Mouse (Mus musculus): ENCODE measurements at regions not wholly inside any gene's neighbourhood (a gene's known extent, or its start where the extent isn't known, plus 50 kb on each side); places are given as distances from the start of the nearest gene placed in this dataset.

DNA sequence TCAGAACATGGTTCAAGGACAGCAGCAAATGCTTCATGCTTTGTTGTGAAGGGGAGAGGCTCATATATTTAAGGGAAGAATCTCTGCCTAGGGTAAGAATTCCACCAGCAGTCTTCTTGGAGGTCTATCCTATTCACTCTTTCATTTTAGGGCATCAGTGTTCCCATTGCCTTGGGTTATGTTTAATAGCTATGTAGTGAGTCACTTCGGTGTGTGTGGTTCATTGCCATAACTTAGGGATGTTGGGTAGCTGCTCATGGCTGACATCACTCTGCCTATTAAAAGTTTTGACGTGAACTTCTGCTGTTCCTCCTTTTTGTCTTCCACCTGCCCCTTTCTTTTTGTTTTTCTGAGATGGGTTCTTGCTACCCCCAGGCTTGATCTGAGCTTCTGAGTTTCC, 192.9 kb downstream of the Osr1 start:
- Histone ChIP-seq H3K4me1 (ENCODE audit: insufficient read depth, low read length) (no peaks in the 10 kb centered on the region), H3K9me3 (ENCODE audit: low read length) (no peaks in the 10 kb centered on the region), H3K27ac (no peak overlapping the region), H3K36me3 (ENCODE audit: insufficient read depth, low read length) (no peaks in the 10 kb centered on the region), H3K9ac (replicated peaks; ENCODE audit: low read length) (no peak overlapping the region), H3K4me3 (ENCODE audit: low read length) (no peak overlapping the region), H3K4me2 (ENCODE audit: low read depth, low read length) (no peak overlapping the region), H3K27me3 (ENCODE audit: insufficient read depth, low read length) (no peaks in the 10 kb centered on the region)
- ATAC-seq (no peak), DNase-seq (ENCODE audit: low spot score) (no peak)
- no peak for TF ChIP-seq CTCF (IDR thresholded peaks at IDR 0.05; ENCODE audit: low read depth)
- WGBS: 100% methylated on average over 2 of the region's 2 CpGs

DNA sequence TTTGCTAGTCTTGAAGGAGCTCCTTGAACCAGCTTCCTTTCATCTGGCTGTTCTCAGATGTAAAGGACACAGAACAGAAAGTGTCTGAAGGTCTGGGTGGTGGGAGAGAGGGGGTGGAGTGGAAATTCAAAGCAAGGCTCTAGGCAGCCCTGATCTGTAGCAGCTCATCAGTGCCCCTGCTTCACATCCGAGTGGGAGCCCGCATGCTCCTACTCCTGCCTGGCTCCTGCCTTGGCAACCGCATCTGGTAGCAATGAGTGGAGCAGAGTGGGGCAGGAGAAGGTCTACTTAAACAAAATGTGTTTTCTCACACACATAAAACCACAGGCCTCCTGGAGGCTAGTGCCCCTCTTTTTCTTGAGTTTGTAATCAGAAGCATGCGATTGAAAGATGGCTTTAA, 201.0 kb downstream of the Osr1 start:
- Histone ChIP-seq H3K4me1 (ENCODE audit: insufficient read depth, low read length) (no peaks in the 10 kb centered on the region), H3K27ac (no peak overlapping the region), H3K9me3 (ENCODE audit: low read length) (no peaks in the 10 kb centered on the region), H3K36me3 (ENCODE audit: insufficient read depth, low read length) (no peaks in the 10 kb centered on the region), H3K27me3 (ENCODE audit: insufficient read depth, low read length) (no peaks in the 10 kb centered on the region), H3K4me2 (ENCODE audit: low read depth, low read length) (no peak overlapping the region), H3K9ac (replicated peaks; ENCODE audit: low read length) (no peak overlapping the region), H3K4me3 (ENCODE audit: low read length) (no peak overlapping the region)
- no peak for TF ChIP-seq CTCF (IDR thresholded peaks at IDR 0.05; ENCODE audit: low read depth)
- 78% methylated on average over 4 of the region's 4 CpGs for WGBS
- ATAC-seq: no peak
- DNase-seq (ENCODE audit: low spot score): no peak

DNA sequence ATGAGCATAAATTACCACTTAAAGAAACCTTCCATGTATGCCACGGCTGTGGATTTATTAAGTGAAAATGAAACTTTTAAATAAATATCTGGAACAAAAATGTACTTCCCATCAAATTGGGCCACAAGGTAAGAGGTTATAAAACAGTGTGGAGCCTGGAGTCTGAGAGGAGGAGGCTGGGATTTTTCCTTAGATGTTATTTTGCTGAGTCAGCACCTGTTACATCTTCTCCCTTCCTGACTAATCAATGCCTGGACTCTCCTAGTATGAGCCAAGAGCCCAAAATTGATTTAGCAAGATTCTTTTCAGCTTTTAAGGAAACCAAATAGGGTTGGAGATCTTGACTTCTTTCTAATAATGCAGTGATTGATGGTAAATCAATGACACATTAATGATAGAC, 203.0 kb downstream of the Osr1 start:
- Histone ChIP-seq H3K4me2 (ENCODE audit: low read depth, low read length) (no peak overlapping the region), H3K9ac (replicated peaks; ENCODE audit: low read length) (no peak overlapping the region), H3K36me3 (ENCODE audit: insufficient read depth, low read length) (no peaks in the 10 kb centered on the region), H3K27me3 (ENCODE audit: insufficient read depth, low read length) (no peaks in the 10 kb centered on the region), H3K4me1 (ENCODE audit: insufficient read depth, low read length) (no peaks in the 10 kb centered on the region), H3K9me3 (ENCODE audit: low read length) (no peaks in the 10 kb centered on the region), H3K27ac (no peak overlapping the region), H3K4me3 (ENCODE audit: low read length) (no peak overlapping the region)
- ATAC-seq (no peak), DNase-seq (ENCODE audit: low spot score) (no peak)
- 87% methylated on average over 1 of the region's 1 CpGs for WGBS
- no peak for TF ChIP-seq CTCF (IDR thresholded peaks at IDR 0.05; ENCODE audit: low read depth)

DNA sequence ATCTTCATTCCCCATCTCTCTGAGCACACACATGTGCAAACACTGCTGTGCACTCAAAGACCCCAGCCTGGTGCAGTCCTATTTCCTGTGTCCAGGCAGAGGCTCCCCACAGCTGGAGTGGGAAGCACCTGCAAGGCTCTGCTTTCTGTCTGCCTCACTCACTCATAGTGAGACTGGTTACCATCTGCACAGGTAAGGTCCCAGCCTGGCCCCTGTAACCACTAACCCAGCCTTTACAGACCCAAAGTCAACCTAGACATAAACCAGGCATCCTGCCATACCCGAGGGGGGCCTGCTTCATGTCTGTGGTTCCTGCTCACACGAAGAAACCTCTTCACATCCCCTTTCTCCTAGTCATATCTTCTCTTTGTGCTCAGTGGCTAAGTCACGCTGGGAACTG, 232.4 kb downstream of the Osr1 start:
- no peak for TF ChIP-seq CTCF (IDR thresholded peaks at IDR 0.05; ENCODE audit: low read depth)
- H3K9ac ChIP-seq (replicated peaks; ENCODE audit: low read length): no peak overlapping the region
- WGBS: 84% methylated on average over 3 of the region's 3 CpGs
- DNase-seq (ENCODE audit: low spot score): no peak
- no peak overlapping the region for H3K4me2 ChIP-seq (ENCODE audit: low read depth, low read length)
- H3K4me1 ChIP-seq (ENCODE audit: insufficient read depth, low read length): no peaks in the 10 kb centered on the region
- no peak overlapping the region for H3K27ac ChIP-seq
- H3K9me3 ChIP-seq (ENCODE audit: low read length): no peaks in the 10 kb centered on the region
- no peaks in the 10 kb centered on the region for H3K27me3 ChIP-seq (ENCODE audit: insufficient read depth, low read length)
- no peak for ATAC-seq
- H3K4me3 ChIP-seq (ENCODE audit: low read length): no peak overlapping the region
- H3K36me3 ChIP-seq (ENCODE audit: insufficient read depth, low read length): no peaks in the 10 kb centered on the region

DNA sequence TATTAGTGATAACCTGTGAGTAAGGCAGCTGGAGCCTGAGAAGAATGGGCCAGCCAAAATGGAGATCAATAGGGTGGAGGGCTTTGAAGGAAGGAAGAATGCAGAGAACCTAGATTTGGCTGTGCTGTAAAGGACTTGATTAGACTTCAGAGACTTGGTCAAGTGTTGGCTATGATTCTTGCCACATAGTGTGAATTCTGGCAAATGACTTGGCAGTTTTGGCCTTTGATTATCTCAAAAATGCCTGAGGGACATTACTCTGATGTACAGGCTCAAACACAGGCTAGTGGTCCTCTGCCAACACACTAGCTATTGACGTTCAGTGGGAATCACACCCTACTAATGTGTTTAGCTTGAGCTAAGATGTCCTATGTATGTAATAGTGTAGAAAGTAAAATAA, 237.5 kb downstream of the Osr1 start:
- no peaks in the 10 kb centered on the region for H3K4me1 ChIP-seq (ENCODE audit: insufficient read depth, low read length)
- no peaks in the 10 kb centered on the region for H3K36me3 ChIP-seq (ENCODE audit: insufficient read depth, low read length)
- H3K9me3 ChIP-seq (ENCODE audit: low read length): no peaks in the 10 kb centered on the region
- no peak overlapping the region for H3K4me3 ChIP-seq (ENCODE audit: low read length)
- 72% methylated on average over 1 of the region's 1 CpGs for WGBS
- H3K27me3 ChIP-seq (ENCODE audit: insufficient read depth, low read length): no peaks in the 10 kb centered on the region
- TF ChIP-seq CTCF (IDR thresholded peaks at IDR 0.05; ENCODE audit: low read depth): no peak
- no peak overlapping the region for H3K9ac ChIP-seq (replicated peaks; ENCODE audit: low read length)
- DNase-seq (ENCODE audit: low spot score) (no peak), ATAC-seq (no peak)
- no peak overlapping the region for H3K4me2 ChIP-seq (ENCODE audit: low read depth, low read length)
- no peak overlapping the region for H3K27ac ChIP-seq

DNA sequence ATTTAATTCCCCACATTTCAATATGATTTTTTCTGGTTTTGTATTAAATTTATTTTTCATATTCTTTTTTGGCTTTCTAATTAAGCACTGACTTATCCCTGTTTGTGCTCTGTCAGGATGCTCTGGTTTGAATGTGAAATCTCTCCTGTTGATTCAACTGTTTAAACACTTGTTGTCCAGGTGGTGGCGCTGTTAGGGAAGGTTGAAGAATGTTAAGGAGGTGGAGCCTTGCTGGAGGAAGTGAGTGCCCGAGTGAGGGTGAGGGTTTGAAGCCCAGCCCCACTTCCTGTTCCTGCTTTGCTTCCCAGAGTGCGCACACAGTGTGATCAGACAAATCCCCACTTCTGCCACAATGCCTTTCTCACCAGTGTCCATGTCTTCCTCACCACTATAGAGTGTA, 263.4 kb downstream of the Osr1 start:
- Histone ChIP-seq H3K4me1 (ENCODE audit: insufficient read depth, low read length) (no peaks in the 10 kb centered on the region), H3K4me2 (ENCODE audit: low read depth, low read length) (no peak overlapping the region), H3K9ac (replicated peaks; ENCODE audit: low read length) (no peak overlapping the region), H3K36me3 (ENCODE audit: insufficient read depth, low read length) (no peaks in the 10 kb centered on the region), H3K27me3 (ENCODE audit: insufficient read depth, low read length) (no peaks in the 10 kb centered on the region), H3K9me3 (ENCODE audit: low read length) (no peaks in the 10 kb centered on the region), H3K4me3 (ENCODE audit: low read length) (no peak overlapping the region), H3K27ac (no peak overlapping the region)
- WGBS: 64% methylated on average over 3 of the region's 3 CpGs
- no peak; the same call in 1 of the 2 replicates for TF ChIP-seq CTCF (IDR thresholded peaks at IDR 0.05; ENCODE audit: low read depth)
- no peak for ATAC-seq
- no peak for DNase-seq (ENCODE audit: low spot score)

DNA sequence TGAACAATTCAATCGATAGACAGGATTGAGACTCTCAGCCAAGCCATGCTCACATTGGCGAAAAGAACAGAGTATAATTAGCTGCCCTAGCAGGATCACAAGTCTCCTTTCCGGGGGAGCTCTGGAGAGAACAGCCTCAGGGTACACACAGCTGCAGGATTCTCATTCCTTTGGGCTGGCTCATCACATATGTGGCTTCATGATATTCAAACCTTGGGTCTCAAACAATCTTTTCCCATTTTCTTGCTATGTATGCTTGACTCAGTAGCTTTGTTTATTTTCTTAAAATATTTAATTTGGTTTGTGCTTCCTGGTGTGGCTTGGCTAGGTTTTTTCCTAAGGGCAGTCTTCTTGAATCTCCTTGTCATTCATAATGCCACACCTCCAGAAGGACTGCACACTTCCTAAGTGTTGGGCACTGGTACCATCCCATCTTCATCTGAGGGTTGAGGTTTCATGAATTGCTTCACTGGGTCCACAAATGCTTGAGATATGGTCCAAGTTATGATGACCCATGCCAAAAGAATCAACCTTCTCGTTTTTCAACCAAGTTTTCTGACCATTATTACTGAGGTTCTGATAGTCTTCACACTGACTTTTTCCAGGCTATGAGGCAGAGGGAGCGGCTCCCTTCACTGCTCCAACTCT, 269.4 kb downstream of the Osr1 start:
- no peak for TF ChIP-seq CTCF (IDR thresholded peaks at IDR 0.05; ENCODE audit: low read depth)
- ATAC-seq: no peak

More for the DNA sequence above, 269.4 kb downstream of the Osr1 start:
- no peak overlapping the region for H3K4me2 ChIP-seq (ENCODE audit: low read depth, low read length)
- no peaks in the 10 kb centered on the region for H3K27me3 ChIP-seq (ENCODE audit: insufficient read depth, low read length)
- no peak overlapping the region for H3K4me3 ChIP-seq (ENCODE audit: low read length)
- no peak overlapping the region for H3K9ac ChIP-seq (replicated peaks; ENCODE audit: low read length)
- no peaks in the 10 kb centered on the region for H3K9me3 ChIP-seq (ENCODE audit: low read length)
- WGBS: 72% methylated on average over 5 of the region's 5 CpGs
- H3K4me1 ChIP-seq (ENCODE audit: insufficient read depth, low read length): no peaks in the 10 kb centered on the region
- H3K36me3 ChIP-seq (ENCODE audit: insufficient read depth, low read length): no peaks in the 10 kb centered on the region
- no peak overlapping the region for H3K27ac ChIP-seq
- no peak for DNase-seq (ENCODE audit: low spot score)

Measured in hindbrain, postnatal 0 days (tissue).